Mouse (Mus musculus) thymus, adult 2 months (tissue): ENCODE results near the gene Slc9a5.

ENCODE experiments used
- CTCF ChIP-seq: fragments of 200-500 bp; IDR thresholded peaks from 2 replicates; pipeline ENCODE4 v1.5.1; 2012; ENCODE audit warnings: mild to moderate bottlenecking, control low read depth, low read length, moderate library complexity, borderline replicate concordance; ENCODE audit not compliant: control insufficient read depth, poor library complexity, insufficient read depth; ENCODE audit errors: extremely low read depth
- POLR2A ChIP-seq: fragments of 200-500 bp; IDR thresholded peaks from 2 replicates; pipeline ENCODE4 v1.6.1; 2012; ENCODE audit warnings: mild to moderate bottlenecking, low read length, control low read depth, moderate library complexity; ENCODE audit not compliant: control insufficient read depth, poor library complexity, insufficient read depth; ENCODE audit errors: extremely low read depth

- TF ChIP-seq POLR2A = no peak
- TF ChIP-seq CTCF = no peak
Observed at GRCm38 (mm10) chr8:105307670-105308069, 41.0 kb upstream of the Slc9a5 start.
